Mouse (Mus musculus) myocyte (in vitro differentiated cells): ENCODE measurements around the gene Stat6. TPM values are rescaled to one million over a fixed set of nuclear protein-coding genes. Genes with fewer than 3 reads are reported as not detected.
A peak's percentile ranks its signal among the peaks of the same experiment; 100 is the strongest.

Experiments used
- H3K27me3 ChIP-seq: one replicate; pipeline ENCODE4 v1.6.1; 2011; ENCODE audit not compliant: control insufficient read depth, insufficient read depth, insufficient read length
- H3K36me3 ChIP-seq: one replicate; pipeline ENCODE4 v1.6.1; 2011; ENCODE audit not compliant: control insufficient read depth, insufficient read depth
- H3K4me2 ChIP-seq: one replicate; pipeline ENCODE4 v1.6.1; 2011; ENCODE audit warnings: low read depth, control low read depth
- H3K4me3 ChIP-seq: one replicate; pipeline ENCODE4 v1.5.1; 2011; ENCODE audit warnings: mild to moderate bottlenecking, control low read depth, moderate library complexity
- H3K79me2 ChIP-seq: one replicate; pipeline ENCODE4 v1.6.1; 2011; ENCODE audit not compliant: control insufficient read depth, insufficient read depth
- H3ac ChIP-seq: one replicate; pipeline ENCODE4 v1.6.1; 2011; ENCODE audit not compliant: control insufficient read depth, insufficient read length
- CEBPB ChIP-seq: IDR thresholded peaks from 2 replicates; pipeline ENCODE4 v1.6.1; 2011; ENCODE audit warnings: mild to moderate bottlenecking, moderate library complexity; ENCODE audit not compliant: poor library complexity, insufficient read depth, severe bottlenecking
- E2F4 ChIP-seq: IDR thresholded peaks from one replicate; pipeline ENCODE4 v1.6.1; 2011; ENCODE audit warnings: mild to moderate bottlenecking, control low read depth, moderate library complexity; ENCODE audit not compliant: insufficient read depth
- MAX ChIP-seq: IDR thresholded peaks from one replicate; pipeline ENCODE4 v1.6.1; 2011; ENCODE audit warnings: low read depth, mild to moderate bottlenecking, control low read depth
- MYOD1 ChIP-seq, 3 experiments: IDR thresholded peaks; one replicate each; pipeline ENCODE4 v1.6.1; 2011; ENCODE audit warnings: control low read depth in 2 of 3, low read depth in 2 of 3, mild to moderate bottlenecking in 2 of 3, moderate library complexity in 1 of 3; ENCODE audit not compliant: insufficient read length in 2 of 3, control insufficient read depth in 1 of 3
- MYOG ChIP-seq, 3 experiments: IDR thresholded peaks; one replicate each; pipeline ENCODE4 v1.6.1; 2011; ENCODE audit warnings: control low read depth in 2 of 3, low read depth in 2 of 3, mild to moderate bottlenecking in 2 of 3; ENCODE audit not compliant: insufficient read length in 2 of 3, control insufficient read depth in 1 of 3, insufficient read depth in 1 of 3
- POLR2A ChIP-seq: IDR thresholded peaks from one replicate; pipeline ENCODE4 v1.6.1; 2011; ENCODE audit warnings: low read depth, mild to moderate bottlenecking, control low read depth, moderate library complexity; ENCODE audit not compliant: insufficient read length
- POLR2AphosphoS2 ChIP-seq: IDR thresholded peaks from one replicate; pipeline ENCODE4 v1.6.1; 2011; ENCODE audit warnings: low read depth, control low read depth; ENCODE audit not compliant: insufficient read length
- REST ChIP-seq: IDR thresholded peaks from one replicate; pipeline ENCODE4 v1.6.1; 2011; ENCODE audit warnings: mild to moderate bottlenecking, control low read depth, moderate library complexity; ENCODE audit not compliant: insufficient read depth, insufficient read length
- SRF ChIP-seq: IDR thresholded peaks from one replicate; pipeline ENCODE4 v1.6.1; 2011; ENCODE audit warnings: low read depth; ENCODE audit not compliant: control insufficient read depth, insufficient read length
- TCF12 ChIP-seq: IDR thresholded peaks from one replicate; pipeline ENCODE4 v1.6.1; 2011; ENCODE audit warnings: mild to moderate bottlenecking, control low read depth; ENCODE audit not compliant: poor library complexity, insufficient read depth, severe bottlenecking
- TCF3 ChIP-seq: IDR thresholded peaks from one replicate; pipeline ENCODE4 v1.6.1; 2011; ENCODE audit warnings: low read depth, control low read depth; ENCODE audit not compliant: insufficient read length
- USF1 ChIP-seq: IDR thresholded peaks from one replicate; pipeline ENCODE4 v1.6.1; 2011; ENCODE audit warnings: low read depth, mild to moderate bottlenecking, control low read depth, moderate library complexity
- polyA plus RNA-seq: library from polyadenylated mRNA; unstranded; fragments of >200 nt; fragmentation: generic; extraction: Trizol; gene quantifications from one replicate; pipeline ENCODE4 v1.2.1, GENCODE M21; 2012; ENCODE audit warnings: missing spikeins

The Stat6 gene
- polyA plus RNA-seq, 1 experiment = 0.26 TPM

GRCm38 (mm10) chr10:127615034-127615374, 27.8 kb upstream of the Stat6 start:
- no peaks in the 10 kb centered on the region for H3K27me3 ChIP-seq
- H3ac ChIP-seq = no peak overlapping the region
- TF ChIP-seq MYOG (IDR thresholded peaks at IDR 0.05; ENCODE audit: control insufficient read depth in 1 of 3, insufficient read depth in 1 of 3, insufficient read length in 2 of 3, low read depth in 2 of 3) (no peak), E2F4 (no peak), USF1 (no peak), CEBPB (no peak), SRF (no peak), REST (no peak), POLR2AphosphoS2 (no peak), MAX (no peak), POLR2A (no peak), TCF12 (no peak), MYOD1 (IDR thresholded peaks at IDR 0.05; ENCODE audit: control insufficient read depth in 1 of 3, insufficient read length in 2 of 3, low read depth in 2 of 3) (no peak), TCF3 (no peak)
- peaks cover 68% of the 10 kb centered on the region for H3K79me2 ChIP-seq
- H3K36me3 ChIP-seq = peaks cover 19% of the 10 kb centered on the region
- H3K4me2 ChIP-seq = peak overlapping the region; percentile 94
- H3K4me3 ChIP-seq = peak overlapping the region; percentile 85

GRCm38 (mm10) chr10:127615591-127615990, 27.2 kb upstream of the Stat6 start:
- Histone ChIP-seq H3K79me2 (peaks cover 74% of the 10 kb centered on the region), H3K27me3 (no peaks in the 10 kb centered on the region), H3K36me3 (peaks cover 16% of the 10 kb centered on the region), H3ac (no peak overlapping the region), H3K4me3 (peak overlapping the region; percentile 85), H3K4me2 (peak overlapping the region; percentile 94)
- TF ChIP-seq POLR2AphosphoS2 (peak; percentile 50), TCF12 (no peak), REST (no peak), MYOG (IDR thresholded peaks at IDR 0.05; ENCODE audit: control insufficient read depth in 1 of 3, insufficient read depth in 1 of 3, insufficient read length in 2 of 3, low read depth in 2 of 3) (peak in 1 of 3 experiments; percentile 35), MAX (no peak), USF1 (no peak), POLR2A (peak; percentile 30)

GRCm38 (mm10) chr10:127616261-127616679, 26.5 kb upstream of the Stat6 start:
- peaks cover 76% of the 10 kb centered on the region for H3K79me2 ChIP-seq
- H3ac ChIP-seq = no peak overlapping the region
- peaks cover 13% of the 10 kb centered on the region for H3K36me3 ChIP-seq
- peak; percentile 38 for TF ChIP-seq POLR2AphosphoS2
- TF ChIP-seq E2F4 = no peak
- TF ChIP-seq MAX = peak; percentile 35
- peak; percentile 22 for TF ChIP-seq SRF
- peak in 2 of 3 experiments; percentile 19 to 32 for TF ChIP-seq MYOD1 (IDR thresholded peaks at IDR 0.05; ENCODE audit: control insufficient read depth in 1 of 3, insufficient read length in 2 of 3, low read depth in 2 of 3)
- peak; percentile 51 for TF ChIP-seq POLR2A
- no peak for TF ChIP-seq TCF12
- peak in 1 of 3 experiments; percentile 29 for TF ChIP-seq MYOG (IDR thresholded peaks at IDR 0.05; ENCODE audit: control insufficient read depth in 1 of 3, insufficient read depth in 1 of 3, insufficient read length in 2 of 3, low read depth in 2 of 3)
- TF ChIP-seq USF1 = peak; percentile 37
- peak overlapping the region; percentile 94 for H3K4me2 ChIP-seq
- H3K4me3 ChIP-seq = peak overlapping the region; percentile 85
- H3K27me3 ChIP-seq = no peaks in the 10 kb centered on the region

GRCm38 (mm10) chr10:127617294-127617693, 25.5 kb upstream of the Stat6 start:
- no peaks in the 10 kb centered on the region for H3K27me3 ChIP-seq
- H3K4me3 ChIP-seq = peak overlapping the region; percentile 85
- H3K36me3 ChIP-seq = peaks cover 4% of the 10 kb centered on the region
- peaks cover 76% of the 10 kb centered on the region for H3K79me2 ChIP-seq
- peak overlapping the region; percentile 94 for H3K4me2 ChIP-seq
- H3ac ChIP-seq = no peak overlapping the region
- TF ChIP-seq POLR2AphosphoS2 (peak; percentile 49), REST (no peak), POLR2A (peak; percentile 12)

GRCm38 (mm10) chr10:127618173-127618572, 24.6 kb upstream of the Stat6 start:
- Histone ChIP-seq H3K79me2 (peaks cover 67% of the 10 kb centered on the region), H3K36me3 (no peaks in the 10 kb centered on the region), H3K4me2 (peak overlapping the region; percentile 94), H3K27me3 (no peaks in the 10 kb centered on the region), H3ac (no peak overlapping the region), H3K4me3 (peak overlapping the region; percentile 85)
- TF ChIP-seq REST (no peak), SRF (no peak), USF1 (no peak), MYOG (IDR thresholded peaks at IDR 0.05; ENCODE audit: control insufficient read depth in 1 of 3, insufficient read depth in 1 of 3, insufficient read length in 2 of 3, low read depth in 2 of 3) (peak in 1 of 3 experiments; percentile 79), TCF3 (no peak), MAX (no peak), CEBPB (no peak), POLR2A (no peak), MYOD1 (IDR thresholded peaks at IDR 0.05; ENCODE audit: control insufficient read depth in 1 of 3, insufficient read length in 2 of 3, low read depth in 2 of 3) (peak; percentile 32 to 78 (median 67)), POLR2AphosphoS2 (no peak), E2F4 (no peak), TCF12 (no peak)
